Mouse (Mus musculus) olfactory bulb, adult 2 months (tissue): Measurements from ENCODE around the gene Lrmda.

ENCODE experiments used
- CTCF ChIP-seq: fragments of 200-500 bp; IDR thresholded peaks from 2 replicates; pipeline ENCODE4 v1.5.1; 2012; ENCODE audit warnings: low read depth, mild to moderate bottlenecking, low read length, moderate library complexity; ENCODE audit not compliant: insufficient read depth
- POLR2A ChIP-seq: fragments of 200-500 bp; IDR thresholded peaks from 2 replicates; pipeline ENCODE4 v1.6.1; 2012; ENCODE audit warnings: mild to moderate bottlenecking, low read depth, low read length, moderate library complexity; ENCODE audit not compliant: insufficient read depth

- TF ChIP-seq CTCF (no peak), POLR2A (no peak)
Measured at GRCm38 (mm10) chr14:22817346-22818201, 798.1 kb downstream of the Lrmda start.
